Mouse (Mus musculus) CH12.LX (cell line): ENCODE data around the gene P2rx7. TPM values are rescaled to one million over a fixed set of nuclear protein-coding genes. Genes with fewer than 3 reads are reported as not detected.

Experiments
- DNase-seq: peaks from one replicate; pipeline ENCODE4 v3.0.0-alpha.2; 2013; ENCODE audit errors: extremely low read depth
- H3K27ac ChIP-seq: 2 replicates; pipeline ENCODE4 v1.5.1; 2012; ENCODE audit warnings: low read depth, mild to moderate bottlenecking, control low read depth, moderate library complexity; ENCODE audit not compliant: insufficient read depth
- H3K27me3 ChIP-seq: replicated peaks from 2 replicates; pipeline ENCODE3; 2012; ENCODE audit warnings: inconsistent platforms
- H3K36me3 ChIP-seq, 2 experiments: replicated peaks in 1 of 2; 2 replicates each; pipeline versions ENCODE3 to v1.6.1; 2012; ENCODE audit warnings: inconsistent platforms in 1 of 2, low read length in 1 of 2, mild to moderate bottlenecking in 1 of 2, mixed read lengths in 1 of 2, moderate library complexity in 1 of 2; ENCODE audit not compliant: control insufficient read depth in 1 of 2, insufficient read depth in 1 of 2
- H3K4me1 ChIP-seq, 2 experiments: 2 replicates each; pipeline ENCODE4 v1.6.1; 2012; ENCODE audit warnings: inconsistent platforms in 1 of 2, moderate library complexity in 1 of 2; ENCODE audit not compliant: insufficient read depth in 2 of 2, control insufficient read depth in 1 of 2
- H3K4me2 ChIP-seq: 2 replicates; pipeline ENCODE4 v1.6.1; 2012; ENCODE audit warnings: low read depth, mild to moderate bottlenecking, control low read depth; ENCODE audit not compliant: poor library complexity, insufficient read depth, severe bottlenecking
- H3K4me3 ChIP-seq, 3 experiments: fragments of 150-350 bp in 1 of 3; sonication (generic) in 1 of 3; replicated peaks in 1 of 3; 2 replicates each; pipeline versions ENCODE3 to v1.5.1; 2011 to 2012; ENCODE audit warnings: low read depth in 2 of 3, low read length in 2 of 3, mild to moderate bottlenecking in 2 of 3, moderate library complexity in 2 of 3, control low read depth in 1 of 3, improper control_type of control experiment in 1 of 3, inconsistent platforms in 1 of 3, mixed read lengths in 1 of 3; ENCODE audit not compliant: poor library complexity in 1 of 3
- H3K79me2 ChIP-seq: replicated peaks from 2 replicates; pipeline ENCODE4 v1.6.1; 2012; ENCODE audit warnings: mild to moderate bottlenecking, moderate library complexity; ENCODE audit not compliant: control insufficient read depth, poor library complexity, insufficient read depth, severe bottlenecking; ENCODE audit errors: extremely low read depth
- H3K9ac ChIP-seq: 2 replicates; pipeline ENCODE4 v1.6.1; 2012; ENCODE audit warnings: low read depth, mild to moderate bottlenecking, control low read depth, moderate library complexity; ENCODE audit not compliant: insufficient read depth
- H3K9me3 ChIP-seq: replicated peaks from 2 replicates; pipeline ENCODE3; 2012; ENCODE audit warnings: low read length, inconsistent platforms, mixed read lengths
- BHLHE40 ChIP-seq: IDR thresholded peaks from 2 replicates; pipeline ENCODE4 v1.6.1; 2011; ENCODE audit warnings: mild to moderate bottlenecking, low read depth, low read length, improper control_type of control experiment
- CHD1 ChIP-seq: IDR thresholded peaks from 2 replicates; pipeline ENCODE4 v1.6.1; 2012; ENCODE audit warnings: low read depth, low read length, improper control_type of control experiment, inconsistent platforms
- CHD2 ChIP-seq: IDR thresholded peaks from 2 replicates; pipeline ENCODE4 v1.6.1; 2011; ENCODE audit warnings: low read length, improper control_type of control experiment
- E2F4 ChIP-seq: IDR thresholded peaks from 2 replicates; pipeline ENCODE4 v1.6.1; 2011; ENCODE audit warnings: low read depth, low read length, improper control_type of control experiment; ENCODE audit not compliant: insufficient replicate concordance
- GABPA ChIP-seq: IDR thresholded peaks from 2 replicates; pipeline ENCODE4 v1.6.1; 2012; ENCODE audit warnings: low read depth, low read length, improper control_type of control experiment, inconsistent platforms; ENCODE audit not compliant: insufficient replicate concordance
- IRF4 ChIP-seq: IDR thresholded peaks from 2 replicates; pipeline ENCODE4 v1.6.1; 2014; ENCODE audit warnings: low read depth, mild to moderate bottlenecking, inconsistent platforms, low read length, improper control_type of control experiment
- JUND ChIP-seq: conservative IDR thresholded peaks from 2 replicates; pipeline ENCODE4 v1.6.1; 2011; ENCODE audit warnings: low read depth, low read length, improper control_type of control experiment
- MAFK ChIP-seq: IDR thresholded peaks from 2 replicates; pipeline ENCODE4 v1.6.1; 2011; ENCODE audit warnings: low read length, improper control_type of control experiment; ENCODE audit not compliant: insufficient replicate concordance
- MAZ ChIP-seq: IDR thresholded peaks from 2 replicates; pipeline ENCODE4 v1.6.1; 2012; ENCODE audit warnings: low read depth, mild to moderate bottlenecking, inconsistent platforms, low read length, improper control_type of control experiment, moderate library complexity
- POLR2A ChIP-seq: IDR thresholded peaks from 2 replicates; pipeline ENCODE4 v1.6.1; 2011; ENCODE audit warnings: low read depth, mild to moderate bottlenecking, improper control_type of control experiment, low read length
- POLR2AphosphoS2 ChIP-seq: IDR thresholded peaks from 2 replicates; pipeline ENCODE4 v1.6.1; 2011; ENCODE audit warnings: low read depth, low read length, improper control_type of control experiment
- SIN3A ChIP-seq: IDR thresholded peaks from 2 replicates; pipeline ENCODE4 v1.6.1; 2012; ENCODE audit warnings: low read length, improper control_type of control experiment, inconsistent platforms
- SMC3 ChIP-seq: IDR thresholded peaks from 2 replicates; pipeline ENCODE4 v1.6.1; 2011; ENCODE audit warnings: low read depth, low read length, improper control_type of control experiment
- TBP ChIP-seq: conservative IDR thresholded peaks from 2 replicates; pipeline ENCODE4 v1.6.1; 2011; ENCODE audit warnings: low read depth, low read length, improper control_type of control experiment
- TCF12 ChIP-seq: IDR thresholded peaks from 2 replicates; pipeline ENCODE4 v1.6.1; 2014; ENCODE audit warnings: low read depth, mild to moderate bottlenecking, inconsistent platforms, low read length, improper control_type of control experiment
- UBTF ChIP-seq: IDR thresholded peaks from 2 replicates; pipeline ENCODE4 v1.6.1; 2012; ENCODE audit warnings: low read depth, mild to moderate bottlenecking, inconsistent platforms, low read length, improper control_type of control experiment, moderate library complexity
- USF1 ChIP-seq: IDR thresholded peaks from 2 replicates; pipeline ENCODE4 v1.6.1; 2014; ENCODE audit warnings: low read depth, mild to moderate bottlenecking, inconsistent platforms, low read length, improper control_type of control experiment
- USF2 ChIP-seq: conservative IDR thresholded peaks from 2 replicates; pipeline ENCODE4 v1.6.1; 2011; ENCODE audit warnings: low read depth, low read length, improper control_type of control experiment
- ZKSCAN1 ChIP-seq: IDR thresholded peaks from 2 replicates; pipeline ENCODE4 v1.6.1; 2012; ENCODE audit warnings: low read depth, inconsistent platforms, low read length, improper control_type of control experiment, borderline replicate concordance
- ZNF384 ChIP-seq: IDR thresholded peaks from 2 replicates; pipeline ENCODE4 v1.6.1; 2012; ENCODE audit warnings: low read depth, low read length, improper control_type of control experiment, inconsistent platforms
- dilution Hi-C: fragments of 300-500 bp; cut with MboI; formaldehyde crosslinking; loops from 2 replicates; pipeline ENCODE4 v1.14.3; 2020; ENCODE audit warnings: low sequenced_read_pairs; ENCODE audit not compliant: extremely low pct_unique_long_range_greater_than_20kb, extremely low pct_ligation_motif_present
- in situ Hi-C: fragments of 300-500 bp; cut with MboI; formaldehyde crosslinking; loops from 3 replicates; pipeline ENCODE4 v1.14.3; 2019; ENCODE audit warnings: low sequenced_read_pairs, low pct_ligation_motif_present, low pct_unique_long_range_greater_than_20kb, mixed read lengths
- polyA plus RNA-seq: library from polyadenylated mRNA; unstranded; fragments of >175 nt; gene quantifications from 2 replicates; pipeline ENCODE4 v1.2.1, GENCODE M21; 2012; ENCODE audit warnings: low read depth; ENCODE audit not compliant: insufficient read length
- total RNA-seq, 2 experiments: library from RNA; depleted of rRNA; stranded (reverse); fragments of 300-350 nt in 1 of 2; fragments of >200 nt in 1 of 2; gene quantifications; 2 replicates each; pipeline ENCODE4 v1.2.3; 2012 to 2014

P2rx7 gene
- total and polyA plus RNA-seq, 3 experiments = 0.59 to 1.5 (median 1.5) TPM

DNA sequence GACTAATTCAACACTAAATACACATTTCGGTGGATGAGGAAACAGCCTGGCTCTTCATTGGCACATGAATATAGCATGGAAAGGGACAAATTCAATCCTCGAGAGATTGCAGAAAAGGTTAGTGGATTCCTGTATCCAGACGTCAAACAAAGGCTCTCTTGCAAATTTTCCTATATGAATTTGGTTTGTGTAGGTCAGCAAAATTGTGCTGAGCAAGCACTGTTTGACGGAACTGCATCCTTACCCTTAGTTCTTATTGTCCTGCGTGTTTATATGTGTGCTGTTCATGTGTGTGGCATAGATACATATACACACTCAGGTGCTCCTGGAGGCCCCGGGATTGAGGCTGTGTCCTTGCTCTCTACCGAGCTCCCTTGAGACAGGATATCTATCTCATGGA lies 45.4 kb downstream of the P2rx7 start:
- no peak overlapping the region for H3K27ac ChIP-seq

GRCm38 (mm10) chr5:122690486-122690885 lies 46.8 kb downstream of the P2rx7 start:
- H3K79me2 ChIP-seq = no peaks in the 10 kb centered on the region
- no peak overlapping the region for H3K27ac ChIP-seq
- no peak for DNase-seq
- H3K27me3 ChIP-seq = no peaks in the 10 kb centered on the region
- H3K9ac ChIP-seq = no peak overlapping the region
- H3K36me3 ChIP-seq = no peaks in the 10 kb centered on the region
- no peak overlapping the region for H3K4me3 ChIP-seq
- H3K4me2 ChIP-seq = no peak overlapping the region
- H3K9me3 ChIP-seq = no peaks in the 10 kb centered on the region
- no peaks in the 10 kb centered on the region for H3K4me1 ChIP-seq
- dilution Hi-C loops = no loop called here
- in situ Hi-C loops = no loop called here
- TF ChIP-seq POLR2AphosphoS2 (no peak), SIN3A (no peak), USF2 (no peak), JUND (no peak), MAZ (no peak), CHD2 (no peak), CHD1 (no peak), ZKSCAN1 (no peak), POLR2A (no peak), USF1 (no peak), BHLHE40 (no peak), UBTF (no peak), SMC3 (no peak), IRF4 (no peak), GABPA (no peak), E2F4 (no peak), ZNF384 (no peak), TCF12 (no peak), TBP (no peak)

More for the DNA sequence above, 45.4 kb downstream of the P2rx7 start:
- H3K4me1 ChIP-seq = peaks cover 3 to 7% of the 10 kb centered on the region in 2 experiments; a peak in 2 of 4 replicates
- H3K79me2 ChIP-seq = no peaks in the 10 kb centered on the region
- TF ChIP-seq MAFK (0 out of 2 replicates have a peak, but pooled peaks have one; percentile 55), CHD2 (no peak)
- TF ChIP-seq, all 38 proteins: peak for 1
- H3K36me3 ChIP-seq = no peaks in the 10 kb centered on the region
- H3K9me3 ChIP-seq = no peaks in the 10 kb centered on the region
- no peak for DNase-seq
- dilution Hi-C loops (no loop called here), in situ Hi-C loops (no loop called here)
- no peak overlapping the region for H3K4me3 ChIP-seq
- no peak overlapping the region for H3K4me2 ChIP-seq
- H3K27me3 ChIP-seq = no peaks in the 10 kb centered on the region
- no peak overlapping the region for H3K9ac ChIP-seq
